Mouse (Mus musculus): Measurements from ENCODE around the gene Lgr6.

GRCm38 (mm10) chr1:135032658-135033057 lies 72.4 kb downstream of the Lgr6 start:
- TF ChIP-seq CTCF (IDR thresholded peaks at IDR 0.05; ENCODE audit: insufficient read depth, low read depth, low read length) = no peak
- no peak for TF ChIP-seq POLR2A (IDR thresholded peaks at IDR 0.05; ENCODE audit: insufficient read depth, low read depth, low read length)
